Mouse (Mus musculus) olfactory bulb, adult 2 months (tissue): ENCODE measurements around the gene AW551984.

Experiments used
- CTCF ChIP-seq: fragments of 200-500 bp; IDR thresholded peaks from 2 replicates; pipeline ENCODE4 v1.5.1; 2012; ENCODE audit warnings: low read depth, mild to moderate bottlenecking, low read length, moderate library complexity; ENCODE audit not compliant: insufficient read depth
- POLR2A ChIP-seq: fragments of 200-500 bp; IDR thresholded peaks from 2 replicates; pipeline ENCODE4 v1.6.1; 2012; ENCODE audit warnings: mild to moderate bottlenecking, low read depth, low read length, moderate library complexity; ENCODE audit not compliant: insufficient read depth

- no peak for TF ChIP-seq POLR2A
- TF ChIP-seq CTCF: no peak
Observed at GRCm38 (mm10) chr9:39602536-39603332, 1.5 kb downstream of the AW551984 start.
